Mouse (Mus musculus): Measurements from ENCODE around the gene Pde10a. TPM values are rescaled to one million over a fixed set of nuclear protein-coding genes. Genes with fewer than 3 reads are reported as not detected.

The Pde10a gene
- polyA plus RNA-seq, 1 experiment = 0.52 TPM

DNA sequence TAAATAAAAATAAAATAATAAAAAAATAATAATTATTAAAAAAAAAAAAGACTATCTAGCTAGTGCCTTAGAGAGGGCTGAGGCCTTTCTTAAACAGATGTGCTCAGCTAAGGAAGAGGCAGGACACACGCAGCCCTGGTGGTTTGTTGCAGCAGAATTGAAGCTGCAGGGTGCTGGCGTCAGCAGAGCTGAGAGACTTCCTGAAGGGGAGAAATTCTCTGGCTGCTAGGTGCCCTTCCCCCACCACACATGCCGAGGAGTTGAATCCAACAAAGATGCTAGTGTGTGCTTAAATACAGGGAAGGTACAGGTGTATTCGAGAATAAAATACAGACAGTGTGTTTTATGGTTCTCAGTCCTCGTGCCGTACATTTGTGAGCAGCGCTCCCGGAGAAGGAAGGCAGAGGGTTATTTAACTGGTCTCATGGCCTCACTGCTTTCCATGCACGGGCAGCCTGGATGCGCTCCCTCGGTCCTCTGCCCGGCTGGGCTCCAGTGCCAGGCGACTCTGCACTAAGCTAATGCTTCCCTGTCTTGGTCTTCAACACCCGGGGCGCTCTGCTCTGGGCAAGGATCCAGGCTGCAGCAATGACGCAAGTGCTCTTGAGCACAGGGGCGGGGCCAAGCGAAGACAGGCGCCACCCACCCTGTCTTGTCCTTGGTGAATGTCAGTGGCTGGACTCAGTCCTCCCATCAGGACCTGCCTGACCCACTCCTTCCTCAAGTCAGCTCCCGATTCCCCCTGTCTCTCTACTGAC is 19.3 kb upstream of the Pde10a start:
- TF ChIP-seq POLR2A (IDR thresholded peaks at IDR 0.05; ENCODE audit: low read depth, low read length) (no peak), CTCF (IDR thresholded peaks at IDR 0.05; ENCODE audit: extremely low read depth, insufficient read length, insufficient replicate concordance, low read depth, low read length) (no peak)
- H3K27me3 ChIP-seq (ENCODE audit: control insufficient read depth, insufficient read depth, low read length) = no peaks in the 10 kb centered on the region
- H3K4me1 ChIP-seq (ENCODE audit: control insufficient read depth, insufficient read depth, insufficient read length, low read length) = no peaks in the 10 kb centered on the region; the same call in 1 of the 2 replicates
- 2% methylated on average over 20 of the region's 20 CpGs for WGBS
- H3K4me3 ChIP-seq (ENCODE audit: low read depth, low read length) = peak overlapping the region; percentile 44
- 0 out of 2 replicates have a peak overlapping the region, but pooled peaks have one; percentile 12 for H3K27ac ChIP-seq (ENCODE audit: insufficient read depth, low read depth, low read length)
- no peaks in the 10 kb centered on the region for H3K36me3 ChIP-seq (ENCODE audit: control insufficient read depth, insufficient read depth, low read length)

- no peaks in the 10 kb centered on the region for H3K36me3 ChIP-seq (ENCODE audit: control insufficient read depth, insufficient read depth, low read length)
- WGBS = 53% methylated on average over 6 of the region's 6 CpGs
- H3K27ac ChIP-seq (ENCODE audit: insufficient read depth, low read depth, low read length) = no peak overlapping the region
These were observed 18.4 kb upstream of the Pde10a start for GRCm38 (mm10) chr17:8506726-8507125.

DNA sequence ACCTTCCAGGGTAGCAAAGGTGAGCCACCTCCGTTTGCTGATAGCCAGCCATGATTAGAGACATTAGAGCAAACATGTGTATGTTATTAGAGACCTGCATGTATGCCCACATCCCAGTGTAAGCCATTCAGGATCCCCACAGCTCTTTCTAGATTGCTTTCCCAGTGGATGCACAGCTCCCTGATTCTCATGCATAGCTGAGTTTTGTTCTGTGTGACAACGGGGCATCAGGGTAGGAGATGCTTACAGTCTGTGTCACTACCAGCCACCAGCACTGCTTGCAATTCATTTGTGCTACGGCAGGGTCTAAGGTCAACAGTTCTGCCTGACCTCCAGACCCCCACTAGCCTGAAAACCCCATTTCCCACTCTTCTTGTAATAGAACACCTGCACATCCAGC is 17.5 kb upstream of the Pde10a start:
- H3K36me3 ChIP-seq (ENCODE audit: control insufficient read depth, insufficient read depth, low read length) = no peaks in the 10 kb centered on the region

More at GRCm38 (mm10) chr17:8506726-8507125, 18.4 kb upstream of the Pde10a start:
- no peak for TF ChIP-seq POLR2A (IDR thresholded peaks at IDR 0.05; ENCODE audit: low read depth, low read length)
- no peak for TF ChIP-seq CTCF (IDR thresholded peaks at IDR 0.05; ENCODE audit: extremely low read depth, insufficient read length, insufficient replicate concordance, low read depth, low read length)
- H3K4me1 ChIP-seq (ENCODE audit: control insufficient read depth, insufficient read depth, insufficient read length, low read length) = no peaks in the 10 kb centered on the region; the same call in none of the 2 replicates
- no peak overlapping the region for H3K4me3 ChIP-seq (ENCODE audit: low read depth, low read length)
- no peaks in the 10 kb centered on the region for H3K27me3 ChIP-seq (ENCODE audit: control insufficient read depth, insufficient read depth, low read length)

GRCm38 (mm10) chr17:8508305-8509141 is 16.6 kb upstream of the Pde10a start:
- H3K4me3 ChIP-seq (ENCODE audit: low read depth, low read length) = no peak overlapping the region
- H3K36me3 ChIP-seq (ENCODE audit: control insufficient read depth, insufficient read depth, low read length) = no peaks in the 10 kb centered on the region
- H3K27ac ChIP-seq (ENCODE audit: insufficient read depth, low read depth, low read length) = no peak overlapping the region
- TF ChIP-seq CTCF (IDR thresholded peaks at IDR 0.05; ENCODE audit: extremely low read depth, insufficient read length, insufficient replicate concordance, low read depth, low read length) (no peak), POLR2A (IDR thresholded peaks at IDR 0.05; ENCODE audit: low read depth, low read length) (no peak)
- H3K27me3 ChIP-seq (ENCODE audit: control insufficient read depth, insufficient read depth, low read length) = no peaks in the 10 kb centered on the region
- 2% methylated on average over 16 of the region's 16 CpGs for WGBS
- H3K4me1 ChIP-seq (ENCODE audit: control insufficient read depth, insufficient read depth, insufficient read length, low read length) = no peaks in the 10 kb centered on the region; the same call in none of the 2 replicates

More for the DNA sequence above, 17.5 kb upstream of the Pde10a start:
- no peak overlapping the region for H3K4me3 ChIP-seq (ENCODE audit: low read depth, low read length)
- H3K27ac ChIP-seq (ENCODE audit: insufficient read depth, low read depth, low read length) = no peak overlapping the region
- TF ChIP-seq CTCF (IDR thresholded peaks at IDR 0.05; ENCODE audit: extremely low read depth, insufficient read length, insufficient replicate concordance, low read depth, low read length) (no peak), POLR2A (IDR thresholded peaks at IDR 0.05; ENCODE audit: low read depth, low read length) (no peak)
- no peaks in the 10 kb centered on the region; the same call in none of the 2 replicates for H3K4me1 ChIP-seq (ENCODE audit: control insufficient read depth, insufficient read depth, insufficient read length, low read length)
- WGBS = 9% methylated on average over 3 of the region's 3 CpGs
- H3K27me3 ChIP-seq (ENCODE audit: control insufficient read depth, insufficient read depth, low read length) = no peaks in the 10 kb centered on the region

- TF ChIP-seq POLR2A (IDR thresholded peaks at IDR 0.05; ENCODE audit: low read depth, low read length) (no peak), CTCF (IDR thresholded peaks at IDR 0.05; ENCODE audit: extremely low read depth, insufficient read length, insufficient replicate concordance, low read depth, low read length) (no peak)
- Histone ChIP-seq H3K27me3 (ENCODE audit: control insufficient read depth, insufficient read depth, low read length) (no peaks in the 10 kb centered on the region; the same call in 1 of the 2 replicates), H3K36me3 (ENCODE audit: control insufficient read depth, insufficient read depth, low read length) (no peaks in the 10 kb centered on the region), H3K27ac (ENCODE audit: insufficient read depth, low read depth, low read length) (no peak overlapping the region), H3K4me1 (ENCODE audit: control insufficient read depth, insufficient read depth, insufficient read length, low read length) (no peaks in the 10 kb centered on the region; the same call in 1 of the 2 replicates), H3K4me3 (ENCODE audit: low read depth, low read length) (no peak overlapping the region)
- WGBS = 58% methylated on average over 6 of the region's 6 CpGs
These were observed 9.2 kb upstream of the Pde10a start for GRCm38 (mm10) chr17:8516006-8516405.

- H3K36me3 ChIP-seq (ENCODE audit: control insufficient read depth, insufficient read depth, low read length) = no peaks in the 10 kb centered on the region
- no peak overlapping the region for H3K27ac ChIP-seq (ENCODE audit: insufficient read depth, low read depth, low read length)
- 0 out of 2 replicates have a peak overlapping the region, but pooled peaks have one; percentile 51 for H3K4me3 ChIP-seq (ENCODE audit: low read depth, low read length)
- WGBS = 23% methylated on average over 3 of the region's 3 CpGs
- peaks cover 10% of the 10 kb centered on the region; the same call in 1 of the 2 replicates for H3K27me3 ChIP-seq (ENCODE audit: control insufficient read depth, insufficient read depth, low read length)
- H3K4me1 ChIP-seq (ENCODE audit: control insufficient read depth, insufficient read depth, insufficient read length, low read length) = peaks cover 2% of the 10 kb centered on the region; the same call in 1 of the 2 replicates
- TF ChIP-seq CTCF (IDR thresholded peaks at IDR 0.05; ENCODE audit: extremely low read depth, insufficient read length, insufficient replicate concordance, low read depth, low read length) (no peak), POLR2A (IDR thresholded peaks at IDR 0.05; ENCODE audit: low read depth, low read length) (no peak)
These were observed 1.2 kb upstream of the Pde10a start for GRCm38 (mm10) chr17:8523986-8524385.

Data from small intestine, adult 2 months (tissue).